Comparison of ENCODE assay signal across 8 mouse cellular contexts in genomic region chrX:48343461-48343952, GRCm38 (mm10). TPM values are rescaled to one million over a fixed set of nuclear protein-coding genes. Genes with fewer than 3 reads are reported as not detected.
A peak's percentile ranks its signal among the peaks of the same experiment; 100 is the strongest.
DNase-seq lines count a peak whose midpoint lies in the region; ATAC-seq lines count a peak whose summit lies in the region.

No protein-coding gene starts in this region.

- peak; percentile 90 for ATAC-seq in hindbrain, embryonic 11.5 days (ENCODE audit: low FRiP score)

- peak overlapping the region; percentile 68 for H3K27ac ChIP-seq in hindbrain, embryonic 11.5 days (ENCODE audit: low read depth, low read length)

- H3K4me3 ChIP-seq in hindbrain, embryonic 11.5 days (ENCODE audit: low read depth, low read length), result peak overlapping the region; percentile 55

- WGBS in hindbrain, embryonic 11.5 days, result 9% methylated on average over 29 of the region's 36 CpGs

- peak overlapping the region; percentile 68 for H3K4me2 ChIP-seq in hindbrain, embryonic 11.5 days (replicated peaks; ENCODE audit: low read depth, low read length)

- no peaks in the 10 kb centered on the region for H3K9me3 ChIP-seq in hindbrain, embryonic 11.5 days (ENCODE audit: control insufficient read depth, low read length)

- peak overlapping the region; percentile 52 for H3K9ac ChIP-seq in hindbrain, embryonic 11.5 days (ENCODE audit: low read depth, low read length)

- no peaks in the 10 kb centered on the region for H3K4me1 ChIP-seq in hindbrain, embryonic 11.5 days (replicated peaks; ENCODE audit: control insufficient read depth, insufficient read depth, low read length)

- no peaks in the 10 kb centered on the region for H3K36me3 ChIP-seq in hindbrain, embryonic 11.5 days (ENCODE audit: control insufficient read depth, insufficient read depth, low read length)

- H3K27me3 ChIP-seq in hindbrain, embryonic 11.5 days (ENCODE audit: control insufficient read depth, insufficient read depth, low read length), result no peaks in the 10 kb centered on the region

- DNase-seq in Muller cell, postnatal 12 days (ENCODE audit: inconsistent ontology term), result peak; percentile 98
- peak; percentile 94 for DNase-seq in cerebellum, adult 9-11 months
- peak; percentile 87 to 88 for DNase-seq in frontal cortex, adult 2 months (ENCODE audit: extremely low spot score in 1 of 2, low spot score in 1 of 2)
- peak; percentile 88 for DNase-seq in hindbrain, embryonic 11.5 days (ENCODE audit: low spot score)
- peak; percentile 80 to 83 for DNase-seq in layer of hippocampus, postnatal 10 days (ENCODE audit: low spot score in 2 of 2)
- peak; percentile 94 for DNase-seq in lung, postnatal 10 days
- DNase-seq in ovary, postnatal 36 days (ENCODE audit: low spot score), result peak; percentile 84
- DNase-seq in thymus, postnatal 25 days, result peak; percentile 85

RNA-seq across cellular contexts. Expression of gene Bcorl1, which starts 2.3 kb away (rescaled TPM):
- polyA plus RNA-seq in frontal cortex, adult 2 months (2012; rRNA removed), result 8.0 and 9.2 TPM in 2 replicates
- polyA plus RNA-seq in hindbrain, embryonic 11.5 days (2014; fragmentation: Nextera tagmentation; extraction: Ambion mirVana), result 5.6 and 8.2 TPM in 2 replicates
- total RNA-seq in layer of hippocampus, postnatal 10 days (2021), result 10 to 100 TPM; 17.6 to 19.6 TPM

Comparison
In these comparisons a context has a peak if more than half of its experiments do, and no peak if none do; other contexts are left out.
1. Peak in every context shown above with its lines: DNase-seq, ATAC-seq, H3K4me3 ChIP-seq and H3K27ac ChIP-seq.